In the genomic region with DNA sequence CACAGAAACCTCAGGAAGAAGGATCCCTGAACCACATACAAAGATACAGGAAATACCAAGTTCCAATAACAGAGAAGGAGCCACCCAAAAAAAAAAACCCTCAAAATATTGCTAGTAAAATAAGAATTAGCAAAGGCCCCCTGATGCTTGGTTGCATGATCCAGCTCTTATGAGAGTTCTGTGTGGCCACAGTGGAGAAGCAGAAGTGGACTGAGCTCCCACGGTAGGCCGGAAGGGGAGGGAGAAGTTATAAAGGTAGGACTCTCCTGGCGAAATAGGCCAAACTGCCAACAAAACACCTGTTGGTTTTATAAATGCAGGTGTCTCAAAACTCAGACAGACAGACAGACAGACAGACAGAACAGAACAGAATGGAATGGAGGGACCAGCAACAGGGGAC, we compare ENCODE assay signal across 19 mouse cellular contexts. TPM values are rescaled to one million over a fixed set of nuclear protein-coding genes. Genes with fewer than 3 reads are reported as not detected.
DNase-seq lines count a peak whose midpoint lies in the region; ATAC-seq and TF ChIP-seq lines count a peak whose summit lies in the region.
"Had no signal": no experiment of that assay in that cellular context is flagged by ENCODE, and none has a peak within 500 bp of the region (broad histone marks: within the 10 kb centered on the region; RNA-seq: fewer than 3 reads in every experiment).

No protein-coding gene starts in this region.

- DNase-seq in left cerebral cortex, adult 2 months (ENCODE audit: extremely low spot score in 1 of 2, low spot score in 2 of 2), result no peak
- DNase-seq in embryo, embryonic 9.5 days (ENCODE audit: extremely low spot score), result no peak
- DNase-seq: adrenal gland, adult 2 months; adrenal gland, postnatal 10 days; adrenal gland, postnatal 25 days; cerebellum, adult 11 months; cerebellum, adult 18-20 months; cerebellum, adult 8-10 months; cerebellum, adult 9-11 months; cerebellum, postnatal 14 days had no signal

- peak; percentile 58 for ATAC-seq in granulocyte monocyte progenitor cell, adult 5-6 weeks (replicated peaks; ENCODE audit: poor library complexity, severe bottlenecking)
- peak; percentile 69 for ATAC-seq in megakaryocyte, adult 5-6 weeks (ENCODE audit: poor library complexity, severe bottlenecking)
- 0 out of 2 replicates have a peak, but pooled peaks have one; percentile 13 for ATAC-seq in neutrophil, adult 5-6 weeks (ENCODE audit: extremely low read depth, insufficient number of reproducible peaks, low FRiP score, poor library complexity, severe bottlenecking)
- ATAC-seq: forebrain, embryonic 16.5 days had no signal

- no peak for TF ChIP-seq CTCF in left cerebral cortex, adult 2 months (IDR thresholded peaks at IDR 0.05)

- intact Hi-C loops in left cerebral cortex, adult 2 months (cut with DNase I), result no loop called here

- H3K4me3 ChIP-seq in left cerebral cortex, adult 2 months, result no peak overlapping the region
- H3K4me3 ChIP-seq: embryonic facial prominence, embryonic 13.5 days; embryonic facial prominence, embryonic 15.5 days; erythroblast, embryonic 14.5 days; forebrain, embryonic 10.5 days; forebrain, embryonic 12.5 days had no signal

- H3K27ac ChIP-seq in left cerebral cortex, adult 2 months, result no peak overlapping the region
- H3K27ac ChIP-seq: embryonic facial prominence, embryonic 13.5 days; embryonic facial prominence, embryonic 15.5 days; forebrain, embryonic 12.5 days had no signal

RNA-seq across cellular contexts. Expression of a gene that starts 13.1 kb away (rescaled TPM):
- 583 and 666 TPM in 2 replicates for total RNA-seq in granulocyte monocyte progenitor cell, adult 5-6 weeks (2014; fragmentation: Nextera tagmentation)
- total RNA-seq in granulocyte monocyte progenitor cell, adult 5-6 weeks (2017), result 670 and 682 TPM in 2 replicates
- total RNA-seq in megakaryocyte, adult 5-6 weeks (2015), result 369 and 375 TPM in 2 replicates
- total RNA-seq in megakaryocyte, adult 5-6 weeks (2017), result 346 and 431 TPM in 2 replicates
- total RNA-seq in neutrophil, adult 5-6 weeks (2017), result 347 and 391 TPM in 2 replicates
- 100 to 1,000 TPM; 217 to 237 TPM for total RNA-seq in left cerebral cortex, adult 2 months (2021)

RNA-seq across cellular contexts. Expression of a gene that starts 46.2 kb away (rescaled TPM):
- 0.26 and 1.9 TPM in 2 replicates for total RNA-seq in granulocyte monocyte progenitor cell, adult 5-6 weeks (2014; fragmentation: Nextera tagmentation)
- total RNA-seq in granulocyte monocyte progenitor cell, adult 5-6 weeks (2017), result 1.1 and 1.2 TPM in 2 replicates
- 8.6 and 9.1 TPM in 2 replicates for total RNA-seq in megakaryocyte, adult 5-6 weeks (2015)
- 0.84 and 1.2 TPM in 2 replicates for total RNA-seq in megakaryocyte, adult 5-6 weeks (2017)
- total RNA-seq in neutrophil, adult 5-6 weeks (2017), result 2.0 and 4.5 TPM in 2 replicates
- total RNA-seq in left cerebral cortex, adult 2 months (2021), result 10 to 100 TPM; 31.3 to 42.2 TPM

Comparison
In these comparisons a context has a peak if more than half of its experiments do, and no peak if none do; other contexts are left out.
1. ATAC-seq: peak in every context shown above with its lines; median percentile 69 in megakaryocyte, adult 5-6 weeks; 58 in granulocyte monocyte progenitor cell, adult 5-6 weeks; 13 in neutrophil, adult 5-6 weeks.